Mouse (Mus musculus): ENCODE data around the gene Acvr2b.

DNA sequence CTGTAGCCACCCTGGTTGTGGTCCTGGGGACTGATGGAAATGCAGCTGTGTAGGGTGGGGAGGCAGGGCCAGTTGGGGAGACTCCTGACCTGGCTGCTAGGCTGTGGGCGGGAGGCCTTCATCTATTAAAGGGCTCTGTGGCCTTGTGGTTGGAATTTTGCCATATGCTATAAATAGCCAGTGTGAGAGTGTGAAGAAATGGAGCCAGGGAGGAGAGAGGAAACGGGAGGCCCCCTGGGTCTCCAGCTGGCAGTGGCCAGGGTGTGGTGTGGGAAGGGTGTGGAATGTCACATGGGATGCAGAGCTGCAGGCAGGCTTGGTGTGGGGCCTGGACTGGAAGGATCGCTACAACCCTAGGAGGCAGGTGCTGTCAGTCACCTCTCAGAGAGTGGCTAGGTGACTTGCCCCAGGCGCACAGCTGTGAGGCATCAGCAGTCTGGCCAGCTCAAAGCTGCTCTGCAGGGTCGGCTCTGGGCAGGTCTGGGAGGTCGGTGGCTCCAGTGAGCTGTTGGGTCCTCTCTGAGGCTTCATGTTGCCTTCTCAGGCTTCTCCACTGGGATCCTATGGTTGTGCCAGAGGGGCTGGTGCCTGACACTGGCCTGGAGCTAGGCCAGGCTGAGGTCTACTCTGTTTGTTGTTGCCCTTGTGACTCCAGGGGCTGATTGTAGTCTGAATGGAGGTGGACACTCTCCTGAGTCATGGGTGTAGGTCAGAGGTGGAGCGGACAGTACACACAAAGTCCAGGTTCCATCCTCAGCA lies 23.5 kb downstream of the Acvr2b start:
- no peak for TF ChIP-seq CTCF (IDR thresholded peaks at IDR 0.05; ENCODE audit: low read depth)
- TF ChIP-seq EP300 (IDR thresholded peaks at IDR 0.05; ENCODE audit: low read depth): peak; percentile 79; the same call in 1 of the 2 replicates

All from heart, postnatal 0 days (tissue).